Mouse (Mus musculus) ES-CJ7 (cell line): ENCODE measurements at regions not wholly inside any gene's neighbourhood (a gene's known extent, or its start where the extent isn't known, plus 50 kb on each side); places are given as distances from the start of the nearest gene placed in this dataset.
"Not testable (repeated sequence)": the region's sequence is repeated elsewhere in the genome, so short reads cannot be mapped to it uniquely, and the experiment has no call there.

Experiments used
- DNase-seq: peaks from one replicate; pipeline ENCODE4 v3.0.0; 2011; ENCODE audit warnings: low read depth, low spot score

DNA sequence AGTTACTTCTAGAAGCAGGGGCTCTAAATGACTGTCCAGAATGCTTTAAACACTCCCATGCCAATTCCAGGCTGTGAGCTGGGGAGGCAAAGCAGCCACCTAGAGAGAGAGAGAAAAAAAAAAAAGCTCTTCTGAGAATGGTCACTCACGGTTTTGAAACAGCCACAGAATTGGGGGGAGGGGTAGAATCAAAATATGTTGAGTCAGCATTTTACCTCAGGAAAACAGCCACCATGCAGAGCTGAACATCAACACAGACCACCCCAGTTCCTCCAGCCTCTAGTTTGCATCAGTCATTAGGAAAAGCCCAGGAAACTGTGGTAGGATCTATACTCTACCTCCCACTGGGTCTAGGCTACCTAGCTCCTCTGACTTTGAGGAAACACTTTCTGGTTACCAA is 124.1 kb upstream of the Gm5150 start:
- no peak for DNase-seq

DNA sequence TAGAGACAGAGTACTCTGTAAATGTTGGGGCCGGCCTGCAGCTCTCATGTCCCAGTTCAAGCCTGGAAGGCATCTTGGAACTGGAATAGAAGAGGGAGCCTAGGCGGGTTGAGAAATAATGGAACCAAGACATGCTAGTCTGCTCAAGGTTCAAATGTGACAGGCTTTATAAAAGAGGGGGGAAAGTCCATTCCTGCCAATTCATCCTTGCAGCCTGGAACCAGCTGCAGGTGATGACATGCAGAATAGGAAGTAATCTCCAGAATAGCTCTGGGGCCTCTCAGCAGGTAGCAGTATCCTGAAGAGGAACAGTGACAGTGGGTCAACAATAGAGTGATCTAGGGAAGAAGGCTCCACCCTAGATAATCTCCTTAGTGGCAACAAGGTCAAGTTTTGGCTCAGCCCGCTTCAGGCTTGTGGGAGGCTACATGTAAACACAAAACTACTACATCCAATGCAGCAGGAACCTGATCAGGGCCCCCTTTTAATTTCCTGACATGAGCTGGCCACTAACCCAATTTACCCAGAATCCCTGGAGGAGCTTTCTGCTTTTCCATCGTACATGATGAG is 119.2 kb upstream of the Gm5150 start:
- DNase-seq, result peak; percentile 54

DNA sequence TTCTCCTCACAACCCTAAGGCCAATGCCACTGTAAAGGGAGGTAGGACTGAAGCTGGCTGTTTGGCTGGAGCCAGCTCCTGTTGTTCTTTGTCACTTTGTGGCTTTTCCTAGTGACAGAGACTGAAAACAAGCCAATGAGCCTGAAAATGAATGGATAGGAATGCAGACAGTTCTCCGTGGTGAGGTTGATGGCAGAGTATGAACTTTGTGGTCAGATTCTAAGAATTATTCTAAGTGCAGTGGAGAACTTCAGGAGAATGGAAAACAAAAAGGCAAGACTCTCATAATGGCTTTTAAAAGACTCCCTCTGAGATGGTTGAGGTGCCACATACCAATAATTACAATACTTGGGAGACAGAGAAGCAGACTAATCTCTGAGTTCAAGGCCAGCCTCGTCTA is 109.7 kb upstream of the Gm5150 start:
- no peak for DNase-seq

DNA sequence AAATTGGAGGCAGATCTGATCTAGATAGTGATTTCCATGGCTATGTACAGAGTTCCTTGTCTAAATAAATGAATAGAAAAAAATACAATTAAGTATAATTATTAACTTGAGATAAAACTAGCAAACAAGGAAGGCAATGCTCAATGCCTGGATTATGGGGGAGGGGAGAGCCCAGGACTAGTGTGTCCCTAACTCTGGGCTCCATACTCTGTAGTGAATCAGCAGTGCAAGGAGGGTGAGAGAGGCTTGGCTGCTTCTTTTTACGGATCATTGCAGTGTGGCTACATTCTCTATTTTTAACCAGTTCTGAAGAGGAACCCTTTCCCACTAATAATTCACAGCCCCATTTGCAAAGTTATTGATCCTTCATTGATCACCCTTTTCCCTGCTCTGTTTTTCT is 101.3 kb upstream of the Gm5150 start:
- no peak for DNase-seq

DNA sequence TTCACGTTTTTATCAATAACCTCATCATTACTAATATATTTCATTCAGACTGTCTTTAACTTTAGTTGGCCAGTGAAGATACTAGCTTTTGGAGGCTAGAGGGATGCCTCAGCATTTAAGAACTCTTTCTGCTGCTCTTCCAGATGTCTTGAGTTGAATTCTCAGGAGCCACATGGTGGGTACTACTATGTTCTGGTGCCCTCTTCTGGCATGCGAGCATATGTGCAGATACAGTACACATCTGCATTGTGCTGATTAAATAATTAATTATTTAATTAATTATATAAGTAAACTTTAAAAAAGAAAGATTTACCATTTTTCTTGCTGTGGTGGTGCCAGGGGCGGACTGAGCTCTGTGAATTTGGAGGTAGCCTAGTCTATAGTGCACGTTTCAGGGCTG is 98.8 kb upstream of the Gm5150 start:
- DNase-seq, result peak; percentile 26

DNA sequence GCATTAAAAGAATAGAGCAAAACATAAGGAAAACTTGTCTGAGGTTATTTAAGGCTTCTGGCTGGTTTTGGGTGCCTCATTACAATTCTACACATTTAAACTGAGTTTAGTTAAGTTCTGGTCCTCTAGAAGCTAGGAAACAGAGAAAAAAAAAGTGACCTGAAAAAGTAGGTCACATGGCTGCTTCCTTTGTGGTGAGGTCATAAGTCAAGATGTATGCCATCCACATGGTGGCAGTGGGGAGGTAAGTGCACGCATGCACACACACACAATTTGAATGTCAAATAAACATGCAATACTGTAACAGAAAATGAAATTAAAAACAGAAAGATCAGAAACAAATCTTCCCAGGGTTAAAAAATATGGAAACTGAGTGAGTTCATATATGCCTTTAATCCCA is 96.9 kb upstream of the Gm5150 start:
- no peak for DNase-seq

DNA sequence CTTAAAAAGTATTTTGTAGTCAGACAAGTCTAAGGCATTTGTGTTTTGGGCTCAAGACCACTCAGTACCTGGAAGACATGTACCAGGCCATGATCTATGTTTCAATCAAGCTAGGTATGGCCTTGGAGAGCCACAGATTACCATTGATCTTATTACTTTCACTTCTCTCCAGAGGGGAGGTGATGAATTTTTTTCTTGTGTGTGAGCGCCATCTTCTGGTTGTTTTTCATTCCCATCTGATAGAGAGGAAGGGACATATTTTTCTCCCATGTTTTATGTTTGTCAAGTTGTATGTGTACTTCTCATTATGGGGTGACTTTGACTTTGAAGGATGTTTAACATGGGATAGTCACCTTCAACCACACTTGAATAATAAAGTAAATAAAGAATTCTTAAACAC is 80.3 kb upstream of the Gm5150 start:
- DNase-seq, result peak; percentile 57

DNA sequence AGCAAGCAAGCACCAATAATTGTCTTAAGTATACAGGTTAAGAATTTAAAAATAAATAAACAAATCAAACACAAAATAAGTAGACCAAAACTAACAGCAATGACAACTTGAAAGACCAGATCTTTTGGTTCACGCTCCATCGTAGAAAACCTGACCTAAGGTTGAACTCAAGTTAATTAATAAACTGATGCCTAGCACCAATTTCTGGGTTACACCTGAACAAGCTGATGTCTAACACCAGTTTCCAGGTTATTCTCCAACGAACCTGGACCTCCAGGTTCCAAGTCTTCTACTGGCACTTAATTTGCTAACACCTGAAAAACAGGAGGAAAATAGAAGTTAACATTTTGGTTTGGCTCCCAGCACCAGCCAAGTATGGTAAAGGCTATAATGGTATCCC is 79.1 kb upstream of the Gm5150 start:
- no peak for DNase-seq

DNA sequence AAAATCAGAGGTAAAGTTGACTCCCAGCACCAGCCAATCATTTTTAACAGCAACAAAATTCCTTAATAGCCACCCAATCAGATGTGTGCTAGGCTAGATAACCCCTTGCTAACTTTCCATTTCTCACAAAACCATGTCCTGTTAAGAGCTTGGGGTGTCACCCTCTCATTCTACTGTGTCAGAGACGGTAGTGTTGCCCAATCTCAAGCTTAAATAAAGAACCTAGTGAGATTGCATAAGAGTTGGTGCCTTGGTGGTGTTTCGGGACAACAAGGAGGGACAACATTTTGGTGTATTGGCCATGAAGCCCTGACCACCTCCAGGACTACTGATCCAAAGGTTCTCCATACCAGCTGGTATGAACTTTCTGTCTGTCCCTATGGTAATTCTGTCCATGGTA is 72.9 kb upstream of the Gm5150 start:
- DNase-seq, result no peak

DNA sequence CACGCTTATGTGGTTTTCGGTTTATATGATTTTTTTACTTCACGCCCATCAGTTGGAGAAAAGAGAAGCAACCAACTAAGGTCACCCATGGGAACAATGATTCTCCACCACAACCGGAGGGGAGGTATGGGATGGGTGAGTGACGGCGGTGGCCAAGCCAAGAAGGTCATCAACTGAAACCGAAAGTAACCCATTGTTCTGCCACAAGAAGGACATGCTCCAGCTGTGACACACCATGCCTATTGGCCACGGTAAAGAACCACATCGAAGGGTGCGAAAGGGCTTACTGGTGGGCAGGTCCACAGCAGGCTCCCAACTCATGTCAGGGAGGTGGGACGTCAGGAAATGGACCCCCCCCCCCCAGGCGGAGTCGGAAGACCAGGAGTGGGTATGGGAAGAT is 65.7 kb upstream of the Gm5150 start:
- DNase-seq, result no peak

DNA sequence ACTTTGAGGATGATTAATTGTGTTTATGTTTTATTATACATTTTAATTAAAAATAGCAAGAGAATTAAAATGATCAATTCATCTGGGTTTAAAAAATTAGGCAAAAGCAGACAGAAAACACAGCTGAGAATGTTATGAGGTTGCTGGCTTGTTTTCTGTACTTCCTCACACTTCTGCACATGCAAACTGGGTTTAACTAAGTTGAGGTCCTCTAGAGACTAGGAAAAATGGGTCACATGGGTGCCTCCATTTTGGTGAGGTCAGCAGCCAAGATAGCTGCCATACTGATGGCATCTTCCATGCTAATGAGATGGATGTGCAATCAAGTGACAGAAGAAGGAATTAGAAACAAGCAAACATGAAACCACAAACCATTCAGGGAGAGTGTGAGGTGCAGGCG is 64.7 kb upstream of the Gm5150 start:
- DNase-seq, result no peak

DNA sequence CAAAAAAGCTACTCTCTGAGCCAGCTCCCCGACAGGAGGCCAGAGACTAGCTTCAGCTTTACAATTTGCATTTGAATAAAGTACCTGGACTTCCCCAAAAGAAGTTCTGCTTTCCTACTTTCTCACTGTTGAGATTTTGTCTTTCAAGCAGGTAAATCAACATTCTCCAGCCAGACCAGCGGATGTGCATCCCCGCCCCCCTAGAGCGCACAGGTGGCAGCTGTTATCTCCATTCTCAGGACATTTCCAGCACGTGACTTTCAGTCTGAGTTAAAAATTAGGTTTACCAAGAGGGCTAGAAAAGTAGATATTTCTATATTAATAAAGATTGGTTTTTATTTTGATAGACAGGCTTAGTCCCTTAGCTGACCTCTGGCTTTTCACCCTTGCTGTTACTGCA is 51.5 kb upstream of the Gm5150 start:
- not testable (repeated sequence) for DNase-seq
